ENCODE assay signal across 19 mouse cellular contexts in the genomic region with DNA sequence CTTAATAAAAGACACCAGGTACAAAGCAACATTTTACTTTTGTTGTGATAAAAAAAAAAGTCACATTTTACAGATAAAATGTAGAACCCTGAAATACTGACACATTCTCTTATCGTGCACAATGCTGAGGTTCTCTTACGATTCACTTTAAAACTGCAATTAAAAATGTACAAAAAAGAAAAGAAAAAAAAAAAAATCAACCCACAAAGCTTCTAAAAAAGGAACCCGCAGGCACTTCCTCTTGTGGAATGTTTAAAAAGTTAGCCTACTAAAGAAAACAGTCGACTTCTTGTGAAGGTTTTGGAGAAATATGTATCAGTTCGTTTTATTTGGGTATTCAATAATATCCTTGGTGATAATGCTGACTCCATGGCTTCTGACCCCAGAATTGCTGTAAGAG.
"Had no signal": no experiment of that assay in that cellular context is flagged by ENCODE, and none has a peak within 500 bp of the region (broad histone marks: within the 10 kb centered on the region; RNA-seq: fewer than 3 reads in every experiment).

No protein-coding gene starts in this region.

- DNase-seq: liver, embryonic 13.5 days; lung, adult 18-20 months; lung, embryonic 14.5 days; lung, postnatal 10 days; lung, postnatal 36 days; retina, postnatal 1 day; right cerebral cortex, adult 18-20 months; right cerebral cortex, postnatal 25 days; thymus, adult 2 months; thymus, postnatal 25 days; thymus, postnatal 4 days had no signal

- H3K9me3 ChIP-seq: liver, embryonic 13.5 days; liver, embryonic 15.5 days; megakaryocyte, embryonic 14.5 days; midbrain, embryonic 13.5 days; midbrain, embryonic 15.5 days; neural tube, embryonic 13.5 days; neural tube, embryonic 15.5 days; stomach, embryonic 15.5 days had no signal

- H3K27ac ChIP-seq: liver, embryonic 13.5 days; liver, embryonic 15.5 days; midbrain, embryonic 13.5 days; midbrain, embryonic 15.5 days; neural tube, embryonic 13.5 days; neural tube, embryonic 15.5 days; stomach, embryonic 15.5 days; stomach, postnatal 0 days had no signal

- H3K4me3 ChIP-seq: liver, embryonic 13.5 days; liver, embryonic 15.5 days; megakaryocyte, embryonic 14.5 days; midbrain, embryonic 13.5 days; midbrain, embryonic 15.5 days; neural tube, embryonic 13.5 days; neural tube, embryonic 15.5 days; stomach, embryonic 15.5 days had no signal

- H3K9ac ChIP-seq: liver, embryonic 13.5 days; liver, embryonic 15.5 days; lung, embryonic 14.5 days; midbrain, embryonic 13.5 days; midbrain, embryonic 15.5 days; neural tube, embryonic 13.5 days; neural tube, embryonic 15.5 days; stomach, embryonic 15.5 days had no signal

- H3K27me3 ChIP-seq: liver, embryonic 13.5 days; liver, embryonic 15.5 days; megakaryocyte, embryonic 14.5 days; midbrain, embryonic 13.5 days; midbrain, embryonic 15.5 days; neural tube, embryonic 13.5 days; neural tube, embryonic 15.5 days; stomach, embryonic 15.5 days had no signal
